Mouse (Mus musculus): Measurements from ENCODE around the gene Aldh1b1. TPM values are rescaled to one million over a fixed set of nuclear protein-coding genes. Genes with fewer than 3 reads are reported as not detected.

Aldh1b1 gene
- polyA plus RNA-seq, 1 experiment from 2014 or later, result 5.1 TPM

DNA sequence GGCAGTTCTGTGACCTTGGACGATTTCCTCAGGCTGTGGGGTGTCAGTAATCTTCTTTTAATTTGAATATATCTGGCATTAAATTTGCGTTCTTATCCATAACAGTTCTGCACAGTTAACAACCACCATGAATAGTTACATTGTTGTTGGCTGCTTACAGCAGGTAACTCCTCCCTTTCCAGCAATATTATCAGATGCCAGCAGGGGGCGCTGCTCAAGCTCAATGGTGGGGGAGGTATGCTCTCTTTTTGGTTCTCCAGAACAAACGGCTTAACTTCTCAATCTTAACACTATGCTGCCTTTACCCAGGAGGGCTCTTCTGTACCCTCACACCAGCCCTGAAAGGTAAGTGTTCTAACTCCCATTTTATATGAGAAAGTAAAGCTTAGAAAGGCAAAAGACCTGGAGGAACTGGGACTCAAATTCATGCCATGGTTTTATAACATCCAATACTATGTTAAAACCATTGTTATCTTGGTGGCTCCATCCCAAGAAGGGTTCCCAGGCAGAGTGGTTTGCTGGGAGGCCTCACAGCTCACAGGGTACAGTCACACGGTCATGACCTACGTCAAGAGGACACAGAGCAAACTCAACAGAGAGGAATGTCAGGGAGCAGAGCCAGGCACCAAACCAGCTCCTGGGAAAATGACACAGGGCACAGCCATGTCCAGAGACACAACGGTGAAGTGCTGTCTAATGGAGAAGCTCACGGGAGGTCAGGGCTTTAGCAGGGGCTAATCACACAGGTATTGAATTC lies 21.4 kb downstream of the Aldh1b1 start:
- H3K27me3 ChIP-seq (ENCODE audit: low read depth, poor library complexity, severe bottlenecking), result peaks cover 50% of the 10 kb centered on the region
- DNase-seq (ENCODE audit: low spot score), result peak; percentile 77
- no peaks in the 10 kb centered on the region for H3K9me3 ChIP-seq (replicated peaks)
- peaks cover 98% of the 10 kb centered on the region for H3K4me1 ChIP-seq
- H3K4me3 ChIP-seq, result peak overlapping the region; percentile 38
- H3K27ac ChIP-seq (replicated peaks), result peak overlapping the region; percentile 92
- H3K36me3 ChIP-seq, result peaks cover 10% of the 10 kb centered on the region; the same call in 1 of the 2 replicates
- WGBS, result 47% methylated on average over 8 of the region's 8 CpGs

DNA sequence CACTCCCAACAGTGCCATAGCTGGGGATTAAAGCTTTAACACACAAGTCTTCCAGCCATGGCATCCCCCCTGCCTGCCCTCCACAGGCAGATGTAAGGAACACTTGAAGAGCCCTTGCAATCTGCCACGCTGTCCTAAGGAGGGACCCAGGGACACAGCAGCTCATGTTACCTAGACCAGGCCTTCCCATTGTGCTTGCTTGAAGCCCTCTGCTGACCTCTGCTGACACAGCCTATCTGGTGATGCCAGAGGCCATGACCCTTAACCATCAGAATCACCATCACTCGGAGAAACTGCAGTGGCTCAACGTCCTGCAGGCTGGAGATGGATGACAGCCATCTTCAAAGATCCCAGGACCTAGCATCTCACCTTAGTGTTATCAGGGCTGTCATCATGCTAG lies 23.2 kb downstream of the Aldh1b1 start:
- peaks cover 64% of the 10 kb centered on the region for H3K27me3 ChIP-seq (ENCODE audit: low read depth, poor library complexity, severe bottlenecking)

GRCm38 (mm10) chr4:45822781-45823575 lies 24.2 kb downstream of the Aldh1b1 start:
- Histone ChIP-seq H3K27ac (replicated peaks) (peak overlapping the region; percentile 84), H3K4me3 (peak overlapping the region; percentile 62), H3K4me1 (peaks cover 90% of the 10 kb centered on the region), H3K27me3 (ENCODE audit: low read depth, poor library complexity, severe bottlenecking) (peaks cover 72% of the 10 kb centered on the region), H3K9me3 (replicated peaks) (no peaks in the 10 kb centered on the region), H3K36me3 (peaks cover 4% of the 10 kb centered on the region; the same call in 1 of the 2 replicates)
- peak; percentile 76 for DNase-seq (ENCODE audit: low spot score)
- WGBS, result 14% methylated on average over 11 of the region's 11 CpGs

More for the DNA sequence above, 23.2 kb downstream of the Aldh1b1 start:
- H3K9me3 ChIP-seq (replicated peaks), result no peaks in the 10 kb centered on the region
- WGBS, result 12% methylated on average over 3 of the region's 3 CpGs
- no peak overlapping the region for H3K4me3 ChIP-seq
- peak overlapping the region; percentile 84 for H3K27ac ChIP-seq (replicated peaks)
- peaks cover 98% of the 10 kb centered on the region for H3K4me1 ChIP-seq
- no peak for DNase-seq (ENCODE audit: low spot score)
- H3K36me3 ChIP-seq, result peaks cover 4% of the 10 kb centered on the region; the same call in 1 of the 2 replicates

DNA sequence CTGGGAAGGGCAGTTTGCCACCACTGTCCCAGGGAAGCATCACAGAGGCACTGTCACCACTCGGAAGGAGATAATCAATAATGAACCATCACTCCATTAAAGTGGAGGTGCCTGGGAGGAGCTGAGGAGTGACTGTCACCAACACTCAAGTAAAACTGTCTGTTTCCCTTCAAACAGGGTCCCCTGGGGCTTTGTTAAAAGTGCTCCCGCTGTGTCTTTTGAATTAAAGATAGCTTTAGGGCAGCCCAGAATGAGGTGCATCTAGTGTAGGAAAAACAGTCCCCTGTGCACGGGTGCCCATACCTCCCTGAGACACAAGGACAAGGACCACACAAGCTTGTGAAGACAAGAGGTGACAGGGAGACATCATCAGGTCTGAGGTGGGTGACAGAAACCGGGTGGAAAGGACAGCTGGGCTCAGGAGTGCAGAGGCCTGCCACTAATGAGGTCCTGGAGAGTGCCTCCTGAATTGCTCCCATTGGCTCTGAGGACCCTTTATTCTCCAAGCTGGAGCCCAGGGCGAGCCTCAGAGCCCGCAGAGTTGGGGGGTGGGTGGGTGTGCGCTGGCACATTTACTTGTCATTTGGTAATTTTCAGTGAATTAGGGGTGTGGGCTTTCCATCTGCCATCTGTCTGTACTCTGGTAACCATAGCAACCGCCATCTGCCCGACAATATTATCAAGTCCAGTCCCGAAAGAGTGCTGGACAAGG lies 25.4 kb downstream of the Aldh1b1 start:
- H3K4me3 ChIP-seq, result peak overlapping the region; percentile 62
- 9% methylated on average over 10 of the region's 10 CpGs for WGBS
- peak overlapping the region; percentile 84 for H3K27ac ChIP-seq (replicated peaks)
- H3K27me3 ChIP-seq (ENCODE audit: low read depth, poor library complexity, severe bottlenecking), result peaks cover 77% of the 10 kb centered on the region
- DNase-seq (ENCODE audit: low spot score), result peak; percentile 55
- peaks cover 4% of the 10 kb centered on the region; the same call in 1 of the 2 replicates for H3K36me3 ChIP-seq
- no peaks in the 10 kb centered on the region for H3K9me3 ChIP-seq (replicated peaks)
- H3K4me1 ChIP-seq, result peaks cover 78% of the 10 kb centered on the region

DNA sequence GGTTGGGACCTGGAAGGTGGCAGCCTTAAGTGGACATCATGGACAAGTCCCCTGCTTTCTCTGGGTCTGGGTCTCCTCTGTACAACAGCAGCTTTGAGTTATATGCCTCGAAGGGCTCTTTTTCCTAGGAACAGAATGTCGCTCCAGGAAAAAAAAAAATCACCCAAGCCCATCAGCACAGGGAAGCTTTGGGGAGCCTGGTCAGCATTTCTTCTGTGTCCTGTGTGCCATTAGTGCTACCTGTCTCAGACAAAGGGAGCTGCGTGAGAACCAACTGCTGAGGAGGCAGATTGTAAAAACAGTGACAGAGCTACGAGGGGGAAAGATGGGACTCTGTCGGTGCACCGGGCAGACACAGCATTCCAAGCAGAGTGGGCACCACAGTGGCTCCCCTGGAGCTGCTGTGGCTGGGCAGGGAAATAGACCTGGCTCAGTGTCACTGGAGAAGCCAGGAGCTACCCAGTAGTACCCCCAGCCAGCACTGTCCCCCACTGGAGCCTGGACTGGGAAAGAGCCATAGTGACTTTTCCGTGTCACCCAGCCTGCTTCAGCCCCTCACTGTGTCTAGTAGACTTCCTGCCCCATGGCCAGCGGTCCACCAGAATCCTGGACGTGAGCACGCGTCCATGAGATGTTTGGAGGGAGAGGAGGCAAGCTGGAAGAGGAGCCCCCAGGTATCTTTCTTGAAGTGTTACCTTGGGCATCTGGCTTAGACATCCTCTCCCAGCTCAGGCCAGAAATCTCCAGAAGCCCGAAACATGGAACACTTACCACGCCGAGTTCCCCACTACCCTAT lies 26.1 kb downstream of the Aldh1b1 start:
- WGBS, result 30% methylated on average over 14 of the region's 14 CpGs
- H3K4me3 ChIP-seq, result peak overlapping the region; percentile 62

GRCm38 (mm10) chr4:45826275-45827040 lies 27.6 kb downstream of the Aldh1b1 start, which contains the start of gene Igfbpl1:
Gene Igfbpl1, minus strand, starts transcription at chr4:45826923.
- Histone ChIP-seq H3K9me3 (replicated peaks) (no peaks in the 10 kb centered on the region), H3K36me3 (no peaks in the 10 kb centered on the region), H3K27ac (replicated peaks) (peak within 1 kb of the TSS; percentile 84), H3K4me1 (peaks cover 77% of the 10 kb centered on the region), H3K4me3 (peak within 1 kb of the TSS; percentile 62), H3K27me3 (ENCODE audit: low read depth, poor library complexity, severe bottlenecking) (peaks cover 86% of the 10 kb centered on the region)
- under 1% methylated on average over 91 of the region's 91 CpGs for WGBS
- peak; percentile 63 for DNase-seq (ENCODE audit: low spot score)

More for the DNA sequence above, 26.1 kb downstream of the Aldh1b1 start:
- Histone ChIP-seq H3K27me3 (ENCODE audit: low read depth, poor library complexity, severe bottlenecking) (peaks cover 84% of the 10 kb centered on the region), H3K36me3 (peaks cover 4% of the 10 kb centered on the region; the same call in 1 of the 2 replicates), H3K27ac (replicated peaks) (peak overlapping the region; percentile 84), H3K9me3 (replicated peaks) (no peaks in the 10 kb centered on the region), H3K4me1 (peaks cover 77% of the 10 kb centered on the region)
- no peak for DNase-seq (ENCODE audit: low spot score)

GRCm38 (mm10) chr4:45829907-45830759 lies 31.3 kb downstream of the Aldh1b1 start:
- Histone ChIP-seq H3K27ac (replicated peaks) (peak overlapping the region; percentile 70), H3K4me1 (peaks cover 48% of the 10 kb centered on the region), H3K4me3 (no peak overlapping the region), H3K27me3 (ENCODE audit: low read depth, poor library complexity, severe bottlenecking) (peaks cover 71% of the 10 kb centered on the region), H3K9me3 (replicated peaks) (no peaks in the 10 kb centered on the region), H3K36me3 (no peaks in the 10 kb centered on the region)
- no peak for DNase-seq (ENCODE audit: low spot score)
- 52% methylated on average over 13 of the region's 13 CpGs for WGBS

DNA sequence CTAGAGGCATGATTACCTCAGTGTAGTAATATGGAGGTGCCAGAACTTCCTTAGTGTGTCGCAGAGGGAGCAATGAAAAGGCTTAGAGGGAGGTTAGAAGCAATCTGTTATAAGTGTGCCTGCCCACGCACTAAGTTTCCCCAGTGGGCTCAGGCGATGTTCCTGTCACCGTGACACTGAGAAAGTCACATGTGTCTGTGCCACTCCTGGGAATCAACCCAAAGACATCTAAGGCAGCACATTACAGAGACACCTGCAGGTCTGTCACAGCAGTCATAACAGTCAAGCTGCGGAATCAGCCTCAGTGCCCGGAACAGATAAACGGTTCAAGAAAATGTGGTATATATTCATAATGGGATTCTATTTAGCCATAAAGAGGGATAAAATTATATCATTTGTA lies 33.2 kb downstream of the Aldh1b1 start:
- no peak overlapping the region for H3K27ac ChIP-seq (replicated peaks)
- WGBS, result 96% methylated on average over 7 of the region's 7 CpGs

GRCm38 (mm10) chr4:45833461-45833860 lies 34.6 kb downstream of the Aldh1b1 start:
- Histone ChIP-seq H3K4me3 (no peak overlapping the region), H3K27ac (replicated peaks) (no peak overlapping the region), H3K36me3 (no peaks in the 10 kb centered on the region), H3K9me3 (replicated peaks) (no peaks in the 10 kb centered on the region), H3K4me1 (peaks cover 27% of the 10 kb centered on the region), H3K27me3 (ENCODE audit: low read depth, poor library complexity, severe bottlenecking) (peaks cover 38% of the 10 kb centered on the region)
- no peak for DNase-seq (ENCODE audit: low spot score)
- 39% methylated on average over 5 of the region's 5 CpGs for WGBS

More for the DNA sequence above, 33.2 kb downstream of the Aldh1b1 start:
- H3K4me3 ChIP-seq, result no peak overlapping the region
- H3K36me3 ChIP-seq, result no peaks in the 10 kb centered on the region
- peaks cover 53% of the 10 kb centered on the region for H3K27me3 ChIP-seq (ENCODE audit: low read depth, poor library complexity, severe bottlenecking)
- H3K9me3 ChIP-seq (replicated peaks), result no peaks in the 10 kb centered on the region
- DNase-seq (ENCODE audit: low spot score), result no peak
- H3K4me1 ChIP-seq, result peaks cover 30% of the 10 kb centered on the region

- no peak overlapping the region for H3K27ac ChIP-seq (replicated peaks)
- H3K4me1 ChIP-seq, result peaks cover 10% of the 10 kb centered on the region
- DNase-seq (ENCODE audit: low spot score), result peak; percentile 51
- peaks cover 27% of the 10 kb centered on the region for H3K27me3 ChIP-seq (ENCODE audit: low read depth, poor library complexity, severe bottlenecking)
- 45% methylated on average over 14 of the region's 14 CpGs for WGBS
- no peak overlapping the region for H3K4me3 ChIP-seq
- no peaks in the 10 kb centered on the region for H3K9me3 ChIP-seq (replicated peaks)
- no peaks in the 10 kb centered on the region for H3K36me3 ChIP-seq
These were observed 45.5 kb downstream of the Aldh1b1 start for GRCm38 (mm10) chr4:45844355-45844754.

Data from midbrain, embryonic 10.5 days (tissue).